Mouse (Mus musculus): Measurements from ENCODE around the gene Itih5. TPM values are rescaled to one million over a fixed set of nuclear protein-coding genes. Genes with fewer than 3 reads are reported as not detected.

The Itih5 gene
- total RNA-seq, 2 experiments from 2014 or later = 7.3 to 14.9 TPM

DNA sequence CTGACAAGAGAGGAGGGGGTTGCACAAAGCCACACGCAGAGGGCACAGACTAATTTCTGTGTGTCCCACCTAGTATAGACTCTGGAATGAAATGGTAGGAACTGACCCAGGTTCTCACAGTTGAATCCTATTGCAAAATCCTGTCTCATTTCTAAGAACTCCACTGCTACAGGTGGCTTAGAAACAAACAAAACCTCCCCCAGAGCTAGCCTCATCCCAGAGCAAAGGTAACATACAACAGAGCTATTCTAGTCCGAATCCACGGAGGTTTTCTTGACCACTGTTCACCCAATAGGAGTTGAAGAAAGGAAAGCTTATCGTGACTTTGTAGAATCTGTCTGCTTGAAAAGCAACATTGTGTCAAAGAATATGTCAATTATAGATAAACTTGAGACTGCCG lies 130.3 kb downstream of the Itih5 start:
- H3K4me3 ChIP-seq = no peak overlapping the region
- H3K27ac ChIP-seq = no peak overlapping the region
- TF ChIP-seq CTCF (IDR thresholded peaks at IDR 0.05) = no peak
- DNase-seq = no peak
- intact Hi-C loops (cut with DNase I) = no loop called here

GRCm38 (mm10) chr2:10284636-10285270 lies 131.4 kb downstream of the Itih5 start:
- intact Hi-C loops (cut with DNase I) = no loop called here
- peak; percentile 72 for DNase-seq
- no peak overlapping the region for H3K4me3 ChIP-seq
- TF ChIP-seq CTCF (IDR thresholded peaks at IDR 0.05) = peak; percentile 57
- peak overlapping the region; percentile 40 for H3K27ac ChIP-seq

GRCm38 (mm10) chr2:10285975-10286374 lies 132.6 kb downstream of the Itih5 start:
- TF ChIP-seq CTCF (IDR thresholded peaks at IDR 0.05) = no peak
- DNase-seq = no peak
- intact Hi-C loops (cut with DNase I) = no loop called here

DNA sequence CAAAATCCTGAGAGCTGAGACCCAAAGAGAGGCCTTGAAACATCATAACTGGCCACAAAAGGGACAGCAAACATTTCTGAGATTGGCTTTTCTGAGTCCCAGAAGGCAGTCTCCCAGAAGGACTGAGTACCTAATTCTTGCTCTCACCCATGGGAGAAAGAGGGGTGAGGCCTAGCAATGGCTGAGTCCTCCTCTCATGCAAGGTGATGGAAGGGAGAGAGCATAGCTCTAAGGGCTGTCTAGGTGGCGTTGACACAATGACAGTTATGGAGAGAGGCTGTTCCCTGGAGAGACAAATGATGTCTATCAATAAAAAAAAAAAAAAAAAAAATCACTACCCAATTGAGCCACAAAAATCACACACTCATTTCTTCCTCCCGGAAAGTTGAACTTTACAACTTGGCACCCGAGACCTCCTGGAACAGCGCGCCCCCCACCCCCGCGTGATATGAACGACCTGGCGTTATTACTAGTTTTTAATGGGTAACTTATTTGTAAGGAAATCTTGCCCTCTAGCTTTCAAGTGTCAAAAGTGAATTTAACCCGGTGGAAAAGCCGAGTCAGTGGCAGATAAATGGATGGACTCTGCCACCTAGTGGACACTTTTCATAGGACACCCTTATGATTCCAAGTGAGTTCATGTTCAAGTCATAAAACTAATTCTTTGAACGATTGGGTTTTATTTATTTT lies 134.9 kb downstream of the Itih5 start:
- DNase-seq = peak; percentile 54
- no peak overlapping the region for H3K4me3 ChIP-seq
- peak; percentile 86 for TF ChIP-seq CTCF (IDR thresholded peaks at IDR 0.05)
- intact Hi-C loops (cut with DNase I) = loop anchor here (1.0 kb wide), 1 partner anchor 146 kb away; no protein-coding TSS in a partner anchor
- no peak overlapping the region for H3K27ac ChIP-seq

More at GRCm38 (mm10) chr2:10285975-10286374, 132.6 kb downstream of the Itih5 start:
- Histone ChIP-seq H3K27ac (no peak overlapping the region), H3K4me3 (no peak overlapping the region)

DNA sequence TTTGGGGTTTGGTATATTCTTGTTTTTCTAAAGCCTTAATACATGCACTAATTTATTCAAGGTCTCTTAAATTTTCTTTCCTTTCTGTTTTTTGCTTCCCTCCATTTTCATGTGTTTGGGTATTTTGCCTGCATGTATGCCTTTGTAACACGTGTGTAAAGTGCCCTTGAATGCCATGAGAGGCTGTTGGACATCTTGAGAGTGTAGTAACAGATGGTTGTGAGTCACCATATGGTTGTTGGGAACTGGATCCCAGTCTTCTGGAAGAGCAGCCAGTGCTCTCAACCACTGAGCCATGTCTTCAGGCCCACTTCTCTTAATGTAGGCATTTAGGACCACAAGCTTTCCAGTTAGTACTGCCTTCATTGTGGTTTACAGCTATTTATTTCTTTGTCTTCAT lies 135.5 kb downstream of the Itih5 start:
- intact Hi-C loops (cut with DNase I) = loop anchor here (1.0 kb wide), 2 partner anchors 147 to 188 kb away; no protein-coding TSS in a partner anchor
- no peak overlapping the region for H3K4me3 ChIP-seq
- no peak for TF ChIP-seq CTCF (IDR thresholded peaks at IDR 0.05)
- no peak overlapping the region for H3K27ac ChIP-seq
- no peak for DNase-seq

DNA sequence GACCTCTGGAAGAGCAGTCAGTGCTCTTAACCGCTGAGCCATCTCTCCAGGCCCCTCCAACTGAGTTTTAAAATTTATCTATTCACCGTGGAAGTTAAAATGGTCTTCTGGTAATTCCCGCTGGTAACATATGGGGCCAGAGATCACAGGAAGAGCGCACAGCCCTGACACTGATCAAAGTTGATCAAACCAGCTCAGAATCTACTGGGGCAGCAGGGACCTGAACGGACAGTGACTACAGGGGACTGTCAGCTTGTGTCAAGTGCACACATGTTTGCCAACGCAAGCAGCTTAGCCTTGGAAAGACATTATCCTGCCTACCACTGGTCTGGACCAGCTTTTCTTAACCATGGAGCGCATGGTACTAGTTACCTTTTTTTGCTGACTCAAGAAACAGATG lies 136.7 kb downstream of the Itih5 start:
- no peak for DNase-seq
- TF ChIP-seq CTCF (IDR thresholded peaks at IDR 0.05) = no peak

GRCm38 (mm10) chr2:10293556-10294206 lies 140.3 kb downstream of the Itih5 start:
- no peak for TF ChIP-seq CTCF (IDR thresholded peaks at IDR 0.05)
- DNase-seq = no peak
- Histone ChIP-seq H3K4me3 (no peak overlapping the region), H3K27ac (no peak overlapping the region)
- intact Hi-C loops (cut with DNase I) = no loop called here

More for the DNA sequence above, 136.7 kb downstream of the Itih5 start:
- intact Hi-C loops (cut with DNase I) = no loop called here
- Histone ChIP-seq H3K27ac (no peak overlapping the region), H3K4me3 (no peak overlapping the region)

DNA sequence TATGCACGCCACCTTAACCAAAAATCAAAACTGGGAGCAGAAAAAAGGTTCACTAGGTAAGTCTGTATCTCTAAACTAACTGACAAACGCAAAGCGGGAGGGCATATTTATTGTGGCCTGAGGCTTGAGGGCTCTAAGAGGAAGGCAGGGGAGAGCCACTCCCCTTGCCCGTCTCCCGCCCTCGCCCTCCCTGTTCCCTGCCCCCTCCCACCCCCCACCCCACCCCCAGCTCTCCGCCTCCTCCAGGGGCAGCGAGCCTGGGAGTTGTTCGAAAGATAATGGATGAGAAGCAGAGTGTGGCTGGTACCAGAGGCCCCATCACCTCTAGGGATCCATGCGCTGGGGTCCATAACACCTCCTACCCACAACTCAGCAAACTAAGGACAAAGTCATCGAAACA lies 142.5 kb downstream of the Itih5 start:
- no peak overlapping the region for H3K4me3 ChIP-seq
- intact Hi-C loops (cut with DNase I) = no loop called here

DNA sequence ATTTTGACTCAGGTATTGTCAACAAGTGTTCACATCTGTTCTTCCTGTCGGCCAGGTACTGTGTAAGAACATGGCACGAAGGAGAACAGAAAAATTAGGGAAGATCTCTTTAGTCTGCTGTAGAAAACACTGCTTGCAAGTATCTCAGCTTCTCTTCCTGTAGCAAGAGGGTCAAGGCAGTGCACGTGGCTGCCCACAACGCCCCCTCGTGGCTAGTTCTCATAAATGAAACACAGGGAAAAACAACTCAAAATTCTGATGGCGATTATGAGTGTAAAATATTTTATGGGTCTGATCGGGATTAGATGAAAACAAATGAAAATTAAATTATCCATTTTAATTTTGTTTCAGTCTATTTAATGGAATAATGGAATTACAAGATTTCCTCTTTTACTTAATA lies 146.9 kb downstream of the Itih5 start:
- DNase-seq = no peak
- TF ChIP-seq CTCF (IDR thresholded peaks at IDR 0.05) = peak; percentile 46; the same call in 1 of the 2 replicates
- intact Hi-C loops (cut with DNase I) = no loop called here
- Histone ChIP-seq H3K27ac (no peak overlapping the region), H3K4me3 (peak overlapping the region; percentile 64; the same call in 1 of the 2 replicates)

More for the DNA sequence above, 142.5 kb downstream of the Itih5 start:
- DNase-seq = no peak
- H3K27ac ChIP-seq = no peak overlapping the region
- TF ChIP-seq CTCF (IDR thresholded peaks at IDR 0.05) = no peak

DNA sequence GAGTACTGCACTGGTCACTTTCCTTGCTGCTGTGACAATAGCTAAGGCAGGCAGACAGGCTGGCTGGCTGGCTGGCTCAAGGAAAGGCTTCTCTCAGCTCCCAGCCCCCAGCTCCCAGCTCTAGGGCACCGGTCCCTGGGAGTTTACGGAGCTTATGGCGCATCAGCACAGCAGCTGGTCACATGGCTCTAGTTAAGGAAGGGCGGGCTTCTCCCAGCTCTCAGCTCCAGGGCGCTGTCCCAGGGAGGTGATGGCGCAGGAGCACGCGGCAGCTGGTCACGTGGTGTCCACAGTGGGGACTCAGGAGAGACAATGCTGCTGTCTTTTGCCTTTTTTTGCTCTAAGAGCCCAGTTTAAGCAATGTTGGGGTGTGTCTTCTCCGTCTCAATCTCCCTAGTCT lies 147.4 kb downstream of the Itih5 start:
- Histone ChIP-seq H3K27ac (no peak overlapping the region), H3K4me3 (peak overlapping the region; percentile 64)
- intact Hi-C loops (cut with DNase I) = no loop called here
- TF ChIP-seq CTCF (IDR thresholded peaks at IDR 0.05) = no peak
- peak; percentile 44 for DNase-seq

GRCm38 (mm10) chr2:10301391-10301790 lies 148.0 kb downstream of the Itih5 start:
- H3K27ac ChIP-seq = no peak overlapping the region
- no peak overlapping the region for H3K4me3 ChIP-seq
- no peak for DNase-seq
- intact Hi-C loops (cut with DNase I) = no loop called here
- no peak for TF ChIP-seq CTCF (IDR thresholded peaks at IDR 0.05)

DNA sequence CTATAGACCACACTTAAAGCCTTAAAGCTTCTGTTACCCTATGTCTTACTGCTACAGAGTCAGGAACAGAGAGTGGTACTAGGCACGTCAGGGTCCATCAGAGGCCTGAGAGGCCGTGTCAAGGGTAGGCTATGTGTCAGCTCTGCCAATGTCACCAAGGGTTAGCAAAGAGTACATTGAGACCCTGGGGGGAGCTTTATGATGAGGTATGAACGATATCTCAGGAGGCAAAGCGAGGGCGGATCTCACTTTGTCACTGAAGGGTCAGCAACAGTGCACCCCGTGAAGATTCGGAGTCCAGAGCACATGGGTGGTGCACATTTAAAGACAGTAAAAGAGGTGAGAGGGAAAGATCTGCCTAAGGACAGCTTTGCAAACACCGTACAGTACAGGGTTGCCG lies 148.6 kb downstream of the Itih5 start:
- Histone ChIP-seq H3K27ac (no peak overlapping the region), H3K4me3 (no peak overlapping the region)
- no peak for DNase-seq
- intact Hi-C loops (cut with DNase I) = no loop called here
- no peak for TF ChIP-seq CTCF (IDR thresholded peaks at IDR 0.05)

- no peak for TF ChIP-seq CTCF (IDR thresholded peaks at IDR 0.05)
- Histone ChIP-seq H3K27ac (no peak overlapping the region), H3K4me3 (no peak overlapping the region)
- intact Hi-C loops (cut with DNase I) = no loop called here
- DNase-seq = no peak
These were observed 151.5 kb downstream of the Itih5 start for GRCm38 (mm10) chr2:10304911-10305310.

Other genes starting within 250 kb of the Itih5 start
- 10 to 100 TPM; 10.0 to 12.2 TPM for gene Taf3, start 105.0 kb upstream of the Itih5 start, total RNA-seq (2021)
- 100 to 1,000 TPM; 773 to 991 TPM for gene Atp5c1, start 73.1 kb upstream of the Itih5 start, total RNA-seq (2021)
- 1 to 10 TPM; 6.0 to 6.3 TPM for gene Kin, start 73.0 kb upstream of the Itih5 start, total RNA-seq (2021)
- under 1 TPM; 0.33 TPM for gene Itih2, start 22.2 kb upstream of the Itih5 start, total RNA-seq (2021)
- under 1 TPM; 0.05 to 0.08 TPM for gene Sfmbt2, start 216.9 kb downstream of the Itih5 start, total RNA-seq (2021)